Mouse (Mus musculus) testis, adult 2 months (tissue): Measurements from ENCODE around the gene Gm6676.
"Not testable (repeated sequence)": the region's sequence is repeated elsewhere in the genome, so short reads cannot be mapped to it uniquely, and the experiment has no call there.

Experiments
- CTCF ChIP-seq: fragments of 200-500 bp; IDR thresholded peaks from 2 replicates; pipeline ENCODE4 v1.5.1; 2012; ENCODE audit warnings: low read depth, mild to moderate bottlenecking, inconsistent platforms, low read length, moderate library complexity; ENCODE audit not compliant: control insufficient read depth, insufficient read depth, insufficient replicate concordance
- POLR2A ChIP-seq: fragments of 200-500 bp; IDR thresholded peaks from 2 replicates; pipeline ENCODE4 v1.6.1; 2012; ENCODE audit warnings: low read depth, mild to moderate bottlenecking, inconsistent platforms, low read length, moderate library complexity; ENCODE audit not compliant: control insufficient read depth

GRCm38 (mm10) chr14:7105124-7105802 is 19.9 kb downstream of the Gm6676 start:
- not testable (repeated sequence) for TF ChIP-seq CTCF, POLR2A
